Mouse (Mus musculus) midbrain, embryonic 12.5 days (tissue): ENCODE measurements around the gene Pgm5. TPM values are rescaled to one million over a fixed set of nuclear protein-coding genes. Genes with fewer than 3 reads are reported as not detected.
"Not testable (repeated sequence)": the region's sequence is repeated elsewhere in the genome, so short reads cannot be mapped to it uniquely, and the experiment has no call there.

Experiments used
- ATAC-seq: fragments of 200-750 bp; cut with Nextera tagmentation; 2 replicates; pipeline ENCODE4 v1.8.0; 2017; ENCODE audit warnings: low read depth, moderate TSS enrichment, moderate library complexity; ENCODE audit not compliant: low FRiP score
- H3K27ac ChIP-seq: fragments of 300-500 bp; sonication (generic); replicated peaks from 2 replicates; pipeline ENCODE4 v1.5.1; 2016; ENCODE audit warnings: mild to moderate bottlenecking
- H3K27me3 ChIP-seq: fragments of 300-500 bp; sonication (generic); 2 replicates; pipeline ENCODE4 v1.6.1; 2016; ENCODE audit warnings: mild to moderate bottlenecking
- H3K36me3 ChIP-seq: fragments of 300-500 bp; sonication (generic); 2 replicates; pipeline ENCODE4 v1.6.1; 2016
- H3K4me1 ChIP-seq: fragments of 300-500 bp; sonication (generic); 2 replicates; pipeline ENCODE4 v1.6.1; 2016
- H3K4me2 ChIP-seq: fragments of 300-500 bp; sonication (generic); replicated peaks from 2 replicates; pipeline ENCODE4 v1.6.1; 2016; ENCODE audit warnings: mild to moderate bottlenecking, moderate library complexity
- H3K4me3 ChIP-seq: fragments of 300-500 bp; sonication (generic); 2 replicates; pipeline ENCODE4 v1.5.1; 2016; ENCODE audit warnings: mild to moderate bottlenecking
- H3K9ac ChIP-seq: fragments of 300-500 bp; sonication (generic); replicated peaks from 2 replicates; pipeline ENCODE4 v1.6.1; 2016; ENCODE audit warnings: mild to moderate bottlenecking, moderate library complexity
- H3K9me3 ChIP-seq: fragments of 300-500 bp; sonication (generic); 2 replicates; pipeline ENCODE4 v1.6.1; 2016; ENCODE audit warnings: mild to moderate bottlenecking
- WGBS: fragments of 180-500 bp; shearing (Covaris S2); methylation state at CpG from one replicate; pipeline ENCODE4 v1.1.7; 2016; 5-methylcytosine and 5-hydroxymethylcytosine counted together
- polyA plus RNA-seq: library from polyadenylated mRNA; unstranded; fragments of >200 nt; fragmentation: Nextera tagmentation; extraction: Ambion mirVana; gene quantifications from 2 replicates; pipeline ENCODE4 v1.2.1, GENCODE M21; 2016

Gene Pgm5
- polyA plus RNA-seq, 1 experiment from 2014 or later: 0.93 TPM

- no peak for ATAC-seq
- H3K9me3 ChIP-seq: no peaks in the 10 kb centered on the region
- H3K4me2 ChIP-seq: no peak overlapping the region
- no peaks in the 10 kb centered on the region for H3K36me3 ChIP-seq
- H3K27ac ChIP-seq: no peak overlapping the region
- no peak overlapping the region for H3K4me3 ChIP-seq
- no peaks in the 10 kb centered on the region for H3K4me1 ChIP-seq
- WGBS: 86% methylated on average over 7 of the region's 7 CpGs
- no peak overlapping the region for H3K9ac ChIP-seq
- H3K27me3 ChIP-seq: no peaks in the 10 kb centered on the region; the same call in 1 of the 2 replicates
Measured at GRCm38 (mm10) chr19:24708032-24708431, 153.6 kb downstream of the Pgm5 start.

DNA sequence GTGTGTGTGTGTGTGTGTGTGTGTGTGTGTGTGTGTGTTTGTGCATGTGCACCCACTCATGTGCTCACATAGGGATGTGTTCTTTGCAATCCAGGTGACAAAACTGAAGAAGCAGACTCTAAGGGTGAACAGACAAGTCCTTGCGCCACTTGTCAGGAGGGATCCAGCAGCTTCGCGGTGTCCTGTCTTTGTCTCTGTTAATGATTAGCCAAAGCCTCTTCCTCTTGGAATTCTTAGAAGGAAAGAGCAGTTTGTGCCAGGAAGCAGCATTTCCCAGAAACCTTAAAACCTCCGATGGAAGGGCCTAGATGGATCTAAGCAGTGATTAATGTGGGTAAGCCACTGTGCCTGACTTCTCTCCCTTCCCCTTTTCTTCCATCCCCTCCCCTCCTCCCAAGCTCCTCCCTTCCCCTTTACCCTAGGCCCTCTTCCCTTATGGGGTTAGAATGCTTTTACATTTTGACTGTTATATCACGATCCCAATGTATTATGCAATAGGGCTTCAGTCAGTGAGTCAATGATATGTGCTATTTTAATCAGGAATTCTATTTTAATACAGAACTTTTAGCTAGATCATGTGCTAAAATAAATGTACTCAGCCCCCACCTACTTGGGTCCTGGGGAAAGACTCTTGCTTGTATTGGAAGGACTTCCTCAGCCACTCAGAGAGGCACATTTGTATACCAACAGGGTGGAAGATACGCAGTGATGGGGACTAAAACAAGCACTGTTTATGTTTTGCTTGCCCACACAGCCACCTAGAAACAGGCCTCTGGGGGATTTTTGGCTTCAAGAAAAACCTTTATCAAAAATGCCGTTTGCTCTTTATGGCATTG is 154.4 kb downstream of the Pgm5 start:
- Histone ChIP-seq H3K36me3 (no peaks in the 10 kb centered on the region), H3K4me3 (no peak overlapping the region), H3K9me3 (no peaks in the 10 kb centered on the region), H3K4me1 (no peaks in the 10 kb centered on the region), H3K27ac (no peak overlapping the region), H3K4me2 (no peak overlapping the region), H3K9ac (no peak overlapping the region), H3K27me3 (no peaks in the 10 kb centered on the region; the same call in 1 of the 2 replicates)
- WGBS: 85% methylated on average over 7 of the region's 7 CpGs
- no peak for ATAC-seq

GRCm38 (mm10) chr19:24705395-24705794 is 156.3 kb downstream of the Pgm5 start:
- Histone ChIP-seq H3K4me1 (no peaks in the 10 kb centered on the region), H3K4me2 (no peak overlapping the region), H3K27ac (no peak overlapping the region), H3K9ac (no peak overlapping the region), H3K27me3 (no peaks in the 10 kb centered on the region; the same call in 1 of the 2 replicates), H3K4me3 (no peak overlapping the region), H3K9me3 (no peaks in the 10 kb centered on the region), H3K36me3 (no peaks in the 10 kb centered on the region)
- WGBS: 67% methylated on average over 1 of the region's 1 CpGs
- ATAC-seq: no peak

DNA sequence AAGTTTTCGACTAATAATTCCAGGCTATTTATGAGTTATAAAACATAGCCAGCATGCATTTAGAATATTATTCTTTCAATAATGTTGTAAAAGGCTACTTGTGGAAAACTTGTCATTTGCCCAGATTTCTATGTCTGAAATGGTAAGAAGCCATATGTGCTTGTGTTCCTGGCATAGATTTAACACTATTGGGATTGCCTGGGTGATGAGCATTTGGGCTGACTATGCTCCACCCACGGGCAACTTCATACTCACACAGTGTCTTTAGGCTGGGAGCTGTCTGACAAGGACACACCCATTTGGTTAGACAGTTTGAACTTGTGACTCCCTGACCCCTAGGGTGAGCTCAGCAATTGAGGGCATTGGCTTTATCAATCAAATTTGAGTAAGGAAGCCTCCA is 157.3 kb downstream of the Pgm5 start:
- H3K9me3 ChIP-seq: no peaks in the 10 kb centered on the region
- no peak overlapping the region for H3K9ac ChIP-seq
- H3K4me3 ChIP-seq: no peak overlapping the region
- no peaks in the 10 kb centered on the region for H3K4me1 ChIP-seq
- ATAC-seq: no peak
- H3K27ac ChIP-seq: no peak overlapping the region
- WGBS: 81% methylated on average over 2 of the region's 2 CpGs
- no peaks in the 10 kb centered on the region for H3K36me3 ChIP-seq
- no peaks in the 10 kb centered on the region; the same call in 1 of the 2 replicates for H3K27me3 ChIP-seq
- no peak overlapping the region for H3K4me2 ChIP-seq

GRCm38 (mm10) chr19:24703680-24704079 is 158.0 kb downstream of the Pgm5 start:
- no peak for ATAC-seq
- Histone ChIP-seq H3K4me2 (no peak overlapping the region), H3K27ac (no peak overlapping the region), H3K27me3 (no peaks in the 10 kb centered on the region; the same call in 1 of the 2 replicates), H3K9ac (no peak overlapping the region), H3K9me3 (no peaks in the 10 kb centered on the region), H3K4me1 (no peaks in the 10 kb centered on the region), H3K36me3 (no peaks in the 10 kb centered on the region), H3K4me3 (no peak overlapping the region)
- WGBS: 80% methylated on average over 8 of the region's 8 CpGs

- H3K9me3 ChIP-seq, H3K27me3 ChIP-seq, ATAC-seq, H3K4me3 ChIP-seq, H3K9ac ChIP-seq, H3K4me1 ChIP-seq, H3K27ac ChIP-seq, H3K36me3 ChIP-seq, H3K4me2 ChIP-seq: not testable (repeated sequence)
- 63% methylated on average over 1 of the region's 1 CpGs for WGBS
Measured at GRCm38 (mm10) chr19:24703168-24703567, 158.5 kb downstream of the Pgm5 start.

GRCm38 (mm10) chr19:24701716-24702115 is 159.9 kb downstream of the Pgm5 start:
- Histone ChIP-seq H3K27ac (no peak overlapping the region), H3K9me3 (no peaks in the 10 kb centered on the region), H3K4me1 (no peaks in the 10 kb centered on the region), H3K9ac (no peak overlapping the region), H3K4me2 (no peak overlapping the region), H3K27me3 (no peaks in the 10 kb centered on the region; the same call in 1 of the 2 replicates), H3K4me3 (no peak overlapping the region), H3K36me3 (no peaks in the 10 kb centered on the region)
- ATAC-seq: no peak
- 69% methylated on average over 8 of the region's 8 CpGs for WGBS

DNA sequence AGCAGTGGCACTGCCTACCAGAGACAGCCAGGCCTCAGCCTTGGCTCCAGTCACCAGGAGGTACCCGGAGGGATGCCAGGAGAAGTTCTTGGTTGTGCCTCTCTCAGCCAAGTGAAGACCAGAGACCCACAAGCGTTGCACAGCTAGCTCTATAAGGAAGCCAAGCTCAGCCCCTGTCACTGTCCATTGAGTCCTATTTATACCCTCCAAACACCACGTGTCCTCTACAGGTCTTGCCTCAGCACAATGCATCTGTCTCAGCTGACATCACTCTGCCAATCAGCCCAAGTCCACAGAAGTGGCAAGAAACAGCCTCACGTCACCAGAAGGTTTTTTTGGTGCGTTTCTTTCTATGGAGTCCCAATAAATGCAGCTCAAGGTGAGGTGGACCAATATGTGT is 161.0 kb downstream of the Pgm5 start:
- Histone ChIP-seq H3K4me1 (no peaks in the 10 kb centered on the region), H3K36me3 (no peaks in the 10 kb centered on the region), H3K27ac (no peak overlapping the region), H3K4me3 (no peak overlapping the region), H3K9me3 (no peaks in the 10 kb centered on the region), H3K4me2 (no peak overlapping the region), H3K27me3 (no peaks in the 10 kb centered on the region; the same call in 1 of the 2 replicates), H3K9ac (no peak overlapping the region)
- WGBS: 87% methylated on average over 5 of the region's 5 CpGs
- ATAC-seq: no peak

- no peak for ATAC-seq
- Histone ChIP-seq H3K36me3 (no peaks in the 10 kb centered on the region), H3K9me3 (no peaks in the 10 kb centered on the region), H3K27ac (no peak overlapping the region), H3K27me3 (no peaks in the 10 kb centered on the region), H3K4me1 (no peaks in the 10 kb centered on the region), H3K9ac (no peak overlapping the region), H3K4me2 (no peak overlapping the region), H3K4me3 (no peak overlapping the region)
Measured at GRCm38 (mm10) chr19:24699910-24700309, 161.7 kb downstream of the Pgm5 start.

DNA sequence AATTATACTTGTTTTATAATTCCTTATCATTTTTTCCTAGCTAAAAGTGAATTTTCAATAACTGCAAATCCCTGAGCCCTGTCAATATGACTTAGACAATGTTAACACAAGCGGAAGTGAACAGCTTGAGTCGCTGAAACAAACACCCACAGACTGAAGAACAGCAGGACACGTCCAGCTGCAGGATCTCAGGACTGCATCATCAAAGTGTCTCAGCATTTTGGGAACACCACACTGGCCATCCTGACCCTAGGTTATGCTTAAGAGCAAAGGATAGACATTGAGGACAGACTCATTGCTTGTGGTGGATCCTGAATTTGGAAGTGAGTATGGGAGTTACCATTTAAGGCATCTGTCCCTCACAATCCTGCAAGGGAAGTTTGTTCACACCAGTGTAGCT is 162.5 kb downstream of the Pgm5 start:
- no peak for ATAC-seq
- WGBS: 73% methylated on average over 3 of the region's 3 CpGs
- no peaks in the 10 kb centered on the region for H3K36me3 ChIP-seq
- H3K27me3 ChIP-seq: no peaks in the 10 kb centered on the region
- no peaks in the 10 kb centered on the region for H3K4me1 ChIP-seq
- no peak overlapping the region for H3K27ac ChIP-seq
- H3K4me3 ChIP-seq: no peak overlapping the region
- H3K4me2 ChIP-seq: no peak overlapping the region
- H3K9me3 ChIP-seq: no peaks in the 10 kb centered on the region
- no peak overlapping the region for H3K9ac ChIP-seq

DNA sequence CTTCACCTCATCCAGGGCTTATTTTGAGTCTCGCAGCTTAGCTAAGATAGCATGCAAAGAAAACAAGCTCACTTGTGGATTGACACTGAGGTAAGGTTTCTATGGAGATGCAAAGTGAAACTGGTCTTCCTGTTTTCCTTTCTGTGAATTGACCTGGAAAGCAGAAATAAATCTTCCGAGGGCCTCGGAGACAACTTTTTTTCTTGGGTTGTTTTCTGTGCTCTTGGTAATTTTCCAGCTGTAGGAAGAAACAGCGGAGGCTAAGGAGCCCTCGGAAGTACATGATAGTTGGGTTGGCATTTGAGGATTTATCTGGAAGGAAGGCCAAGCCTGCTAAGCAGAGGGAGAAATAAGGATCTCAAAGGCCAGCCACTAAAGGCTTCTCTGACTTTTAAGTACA is 163.0 kb downstream of the Pgm5 start:
- no peak overlapping the region for H3K27ac ChIP-seq
- H3K9ac ChIP-seq: no peak overlapping the region
- no peak overlapping the region for H3K4me3 ChIP-seq
- WGBS: 78% methylated on average over 5 of the region's 5 CpGs
- H3K36me3 ChIP-seq: no peaks in the 10 kb centered on the region
- H3K9me3 ChIP-seq: no peaks in the 10 kb centered on the region
- H3K4me2 ChIP-seq: no peak overlapping the region
- H3K27me3 ChIP-seq: no peaks in the 10 kb centered on the region
- no peak for ATAC-seq
- no peaks in the 10 kb centered on the region for H3K4me1 ChIP-seq

GRCm38 (mm10) chr19:24697946-24698345 is 163.7 kb downstream of the Pgm5 start:
- whole genome bisulfite sequencing: 62% methylated on average over 1 of the region's 1 CpGs
- Histone ChIP-seq H3K27ac (no peak overlapping the region), H3K36me3 (no peaks in the 10 kb centered on the region), H3K4me2 (no peak overlapping the region), H3K4me1 (no peaks in the 10 kb centered on the region), H3K9ac (no peak overlapping the region), H3K4me3 (no peak overlapping the region), H3K9me3 (no peaks in the 10 kb centered on the region), H3K27me3 (no peaks in the 10 kb centered on the region)
- ATAC-seq: no peak

DNA sequence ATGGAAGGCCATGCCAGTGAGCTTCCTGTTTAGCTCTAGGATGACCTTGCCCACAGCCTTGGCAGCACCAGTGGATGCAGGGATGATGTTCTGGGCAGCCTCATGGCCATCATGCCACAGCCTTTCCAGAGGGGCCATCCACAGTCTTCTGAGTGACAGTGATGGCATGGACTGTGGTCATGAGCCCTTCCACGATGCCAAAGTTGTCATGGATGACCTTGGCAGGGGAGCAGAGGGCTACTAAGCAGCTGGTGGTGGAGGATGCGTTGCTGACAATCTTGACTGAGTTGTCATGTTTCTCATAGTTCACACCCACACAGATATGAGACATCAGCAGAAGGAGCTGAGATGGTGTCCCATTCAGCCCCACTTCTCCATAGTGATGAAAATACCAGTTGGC is 169.0 kb downstream of the Pgm5 start:
- no peak for ATAC-seq
- Histone ChIP-seq H3K9me3 (no peaks in the 10 kb centered on the region), H3K4me1 (no peaks in the 10 kb centered on the region), H3K9ac (no peak overlapping the region), H3K27ac (no peak overlapping the region), H3K36me3 (no peaks in the 10 kb centered on the region), H3K4me2 (no peak overlapping the region), H3K4me3 (no peak overlapping the region), H3K27me3 (no peaks in the 10 kb centered on the region)
- WGBS: 94% methylated on average over 2 of the region's 2 CpGs
